Mouse (Mus musculus) heart, embryonic 15.5 days (tissue): ENCODE data around the gene Telo2. TPM values are rescaled to one million over a fixed set of nuclear protein-coding genes. Genes with fewer than 3 reads are reported as not detected.
"Not testable (repeated sequence)": the region's sequence is repeated elsewhere in the genome, so short reads cannot be mapped to it uniquely, and the experiment has no call there.

Experiments
- ATAC-seq: fragments of 200-750 bp; cut with Nextera tagmentation; replicated peaks from 2 replicates; pipeline ENCODE4 v1.8.0; 2017; ENCODE audit warnings: low read depth, moderate TSS enrichment; ENCODE audit not compliant: insufficient number of reproducible peaks, insufficient read depth, low FRiP score
- H3K27ac ChIP-seq: fragments of 300-500 bp; sonication (generic); 2 replicates; pipeline ENCODE4 v1.5.1; 2015; ENCODE audit warnings: mild to moderate bottlenecking, inconsistent platforms
- H3K27me3 ChIP-seq: fragments of 300-500 bp; sonication (generic); 2 replicates; pipeline ENCODE4 v1.6.1; 2015; ENCODE audit warnings: inconsistent platforms
- H3K36me3 ChIP-seq: fragments of 300-500 bp; sonication (generic); 2 replicates; pipeline ENCODE4 v1.6.1; 2015; ENCODE audit warnings: mild to moderate bottlenecking, inconsistent platforms
- H3K4me1 ChIP-seq: fragments of 300-500 bp; sonication (generic); replicated peaks from 2 replicates; pipeline ENCODE4 v1.6.1; 2015; ENCODE audit warnings: inconsistent platforms
- H3K4me2 ChIP-seq: fragments of 300-500 bp; sonication (generic); 2 replicates; pipeline ENCODE4 v1.6.1; 2015; ENCODE audit warnings: inconsistent platforms, mild to moderate bottlenecking, moderate library complexity
- H3K4me3 ChIP-seq: fragments of 300-500 bp; sonication (generic); 2 replicates; pipeline ENCODE4 v1.5.1; 2015; ENCODE audit warnings: mild to moderate bottlenecking, inconsistent platforms
- H3K9ac ChIP-seq: fragments of 300-500 bp; sonication (generic); 2 replicates; pipeline ENCODE4 v1.6.1; 2015; ENCODE audit warnings: mild to moderate bottlenecking, inconsistent platforms
- H3K9me3 ChIP-seq: fragments of 300-500 bp; sonication (generic); replicated peaks from 2 replicates; pipeline ENCODE4 v1.6.1; 2016; ENCODE audit warnings: inconsistent platforms
- WGBS: fragments of 180-500 bp; shearing (Covaris S2); methylation state at CpG from one replicate; pipeline ENCODE4 v1.1.7; 2015; ENCODE audit warnings: mixed read lengths; 5-methylcytosine and 5-hydroxymethylcytosine counted together
- polyA plus RNA-seq: library from polyadenylated mRNA; unstranded; fragments of >200 nt; fragmentation: Nextera tagmentation; extraction: Ambion mirVana; gene quantifications from 2 replicates; pipeline ENCODE4 v1.2.1, GENCODE M21; 2015

Gene Telo2
- polyA plus RNA-seq, 1 experiment from 2014 or later, result 22.9 TPM

- not testable (repeated sequence) for H3K4me1 ChIP-seq, H3K4me2 ChIP-seq, H3K9ac ChIP-seq, H3K27me3 ChIP-seq, H3K27ac ChIP-seq, ATAC-seq, H3K4me3 ChIP-seq, H3K9me3 ChIP-seq, H3K36me3 ChIP-seq
- 52% methylated on average over 3 of the region's 3 CpGs for WGBS
These were observed 9.8 kb upstream of the Telo2 start for GRCm38 (mm10) chr17:25125442-25126060.

GRCm38 (mm10) chr17:25123979-25124378 lies 8.2 kb upstream of the Telo2 start:
- Histone ChIP-seq H3K9me3 (no peaks in the 10 kb centered on the region), H3K4me2 (no peak overlapping the region), H3K36me3 (no peaks in the 10 kb centered on the region), H3K9ac (no peak overlapping the region), H3K4me1 (peaks cover 6% of the 10 kb centered on the region), H3K27ac (no peak overlapping the region), H3K27me3 (0 out of 2 replicates have a peak, but pooled peaks cover 6% of the 10 kb centered on the region), H3K4me3 (no peak overlapping the region)
- WGBS, result 25% methylated on average over 7 of the region's 7 CpGs
- ATAC-seq, result no peak

GRCm38 (mm10) chr17:25120406-25120805 lies 4.6 kb upstream of the Telo2 start, which contains the start of gene Ptx4:
Gene Ptx4, plus strand, starts transcription at chr17:25120760.
- 0 out of 2 replicates have a peak, but pooled peaks cover 5% of the 10 kb centered on the region for H3K4me1 ChIP-seq
- H3K27me3 ChIP-seq, result 0 out of 2 replicates have a peak, but pooled peaks cover 6% of the 10 kb centered on the region
- H3K9ac ChIP-seq, result no peak within 1 kb of the TSS
- H3K4me3 ChIP-seq, result no peak within 1 kb of the TSS
- 24% methylated on average over 3 of the region's 3 CpGs for WGBS
- ATAC-seq, result no peak
- H3K36me3 ChIP-seq, result no peaks in the 10 kb centered on the region
- H3K27ac ChIP-seq, result no peak within 1 kb of the TSS
- H3K9me3 ChIP-seq, result no peaks in the 10 kb centered on the region
- H3K4me2 ChIP-seq, result no peak within 1 kb of the TSS

GRCm38 (mm10) chr17:25117263-25117662 lies 1.5 kb upstream of the Telo2 start:
- H3K36me3 ChIP-seq, result no peaks in the 10 kb centered on the region
- no peak overlapping the region for H3K27ac ChIP-seq
- no peak overlapping the region for H3K9ac ChIP-seq
- H3K27me3 ChIP-seq, result no peaks in the 10 kb centered on the region
- H3K4me1 ChIP-seq, result peaks cover 22% of the 10 kb centered on the region
- no peak for ATAC-seq
- no peaks in the 10 kb centered on the region for H3K9me3 ChIP-seq
- no peak overlapping the region for H3K4me2 ChIP-seq
- no peak overlapping the region for H3K4me3 ChIP-seq
- WGBS, result 35% methylated on average over 4 of the region's 4 CpGs

GRCm38 (mm10) chr17:25114908-25115645 lies 690 bp downstream of the Telo2 start:
- Histone ChIP-seq H3K27me3 (no peaks in the 10 kb centered on the region), H3K36me3 (0 out of 2 replicates have a peak, but pooled peaks cover 9% of the 10 kb centered on the region), H3K4me1 (peaks cover 30% of the 10 kb centered on the region), H3K27ac (peak overlapping the region; percentile 88), H3K9me3 (no peaks in the 10 kb centered on the region), H3K9ac (peak overlapping the region; percentile 76), H3K4me2 (peak overlapping the region; percentile 97), H3K4me3 (peak overlapping the region; percentile 66)
- ATAC-seq, result peak; percentile 68
- 10% methylated on average over 23 of the region's 23 CpGs for WGBS

- Histone ChIP-seq H3K4me2 (no peak overlapping the region), H3K27ac (peak overlapping the region; percentile 43), H3K9me3 (no peaks in the 10 kb centered on the region), H3K27me3 (no peaks in the 10 kb centered on the region), H3K4me3 (no peak overlapping the region), H3K9ac (peak overlapping the region; percentile 2; the same call in 1 of the 2 replicates), H3K4me1 (peaks cover 30% of the 10 kb centered on the region), H3K36me3 (peaks cover 29% of the 10 kb centered on the region)
- no peak for ATAC-seq
- WGBS, result 72% methylated on average over 3 of the region's 3 CpGs
These were observed 3.4 kb downstream of the Telo2 start for GRCm38 (mm10) chr17:25112423-25112810.

GRCm38 (mm10) chr17:25111739-25112422 lies 3.9 kb downstream of the Telo2 start:
- no peak for ATAC-seq
- H3K36me3 ChIP-seq, result peaks cover 30% of the 10 kb centered on the region
- no peak overlapping the region for H3K4me2 ChIP-seq
- H3K4me3 ChIP-seq, result no peak overlapping the region
- WGBS, result 55% methylated on average over 8 of the region's 8 CpGs
- H3K27me3 ChIP-seq, result no peaks in the 10 kb centered on the region
- H3K27ac ChIP-seq, result peak overlapping the region; percentile 43
- peak overlapping the region; percentile 2; the same call in 1 of the 2 replicates for H3K9ac ChIP-seq
- H3K4me1 ChIP-seq, result peaks cover 30% of the 10 kb centered on the region
- no peaks in the 10 kb centered on the region for H3K9me3 ChIP-seq

- no peak for ATAC-seq
- Histone ChIP-seq H3K4me3 (no peak overlapping the region), H3K4me2 (no peak overlapping the region), H3K27me3 (no peaks in the 10 kb centered on the region), H3K4me1 (peaks cover 29% of the 10 kb centered on the region), H3K9ac (no peak overlapping the region), H3K9me3 (no peaks in the 10 kb centered on the region), H3K27ac (no peak overlapping the region), H3K36me3 (peaks cover 35% of the 10 kb centered on the region)
- 89% methylated on average over 5 of the region's 5 CpGs for WGBS
These were observed 4.5 kb downstream of the Telo2 start for GRCm38 (mm10) chr17:25111220-25111619.

GRCm38 (mm10) chr17:25110590-25110989 lies 5.2 kb downstream of the Telo2 start:
- Histone ChIP-seq H3K4me3 (no peak overlapping the region), H3K27ac (no peak overlapping the region), H3K4me1 (peaks cover 26% of the 10 kb centered on the region), H3K9me3 (no peaks in the 10 kb centered on the region), H3K9ac (no peak overlapping the region), H3K4me2 (no peak overlapping the region), H3K27me3 (no peaks in the 10 kb centered on the region), H3K36me3 (peaks cover 41% of the 10 kb centered on the region)
- ATAC-seq, result no peak
- 93% methylated on average over 6 of the region's 6 CpGs for WGBS

- Histone ChIP-seq H3K27ac (no peak overlapping the region), H3K9me3 (no peaks in the 10 kb centered on the region), H3K4me3 (no peak overlapping the region), H3K4me2 (no peak overlapping the region), H3K4me1 (peaks cover 20% of the 10 kb centered on the region), H3K36me3 (peaks cover 50% of the 10 kb centered on the region), H3K27me3 (no peaks in the 10 kb centered on the region), H3K9ac (no peak overlapping the region)
- no peak for ATAC-seq
- 65% methylated on average over 2 of the region's 2 CpGs for whole genome bisulfite sequencing
These were observed 6.2 kb downstream of the Telo2 start for GRCm38 (mm10) chr17:25109578-25109977.

GRCm38 (mm10) chr17:25107786-25108185 lies 8.0 kb downstream of the Telo2 start:
- H3K36me3 ChIP-seq, result peaks cover 68% of the 10 kb centered on the region
- peaks cover 13% of the 10 kb centered on the region for H3K4me1 ChIP-seq
- no peak for ATAC-seq
- H3K27me3 ChIP-seq, result no peaks in the 10 kb centered on the region
- H3K27ac ChIP-seq, result no peak overlapping the region
- no peak overlapping the region for H3K9ac ChIP-seq
- H3K4me3 ChIP-seq, result no peak overlapping the region
- no peaks in the 10 kb centered on the region for H3K9me3 ChIP-seq
- H3K4me2 ChIP-seq, result no peak overlapping the region
- WGBS, result 84% methylated on average over 15 of the region's 16 CpGs
